Mouse (Mus musculus) midbrain, embryonic 14.5 days (tissue): Measurements from ENCODE around the gene Ogg1. TPM values are rescaled to one million over a fixed set of nuclear protein-coding genes. Genes with fewer than 3 reads are reported as not detected.
A peak's percentile ranks its signal among the peaks of the same experiment; 100 is the strongest.

Experiments used
- ATAC-seq: fragments of 200-750 bp; cut with Nextera tagmentation; 2 replicates; pipeline ENCODE4 v1.8.0; 2017; ENCODE audit warnings: moderate number of reproducible peaks, moderate library complexity; ENCODE audit not compliant: low FRiP score, low TSS enrichment
- DNase-seq: peaks from one replicate; pipeline ENCODE4 v3.0.0-alpha.2; 2015
- H3K27ac ChIP-seq: fragments of 300-500 bp; sonication (generic); replicated peaks from 2 replicates; pipeline ENCODE4 v1.5.1; 2014; ENCODE audit warnings: mild to moderate bottlenecking, low read depth, low read length, moderate library complexity
- H3K27me3 ChIP-seq: fragments of 300-500 bp; sonication (generic); 2 replicates; pipeline ENCODE4 v1.6.1; 2014; ENCODE audit warnings: low read length, control low read depth, mixed read lengths; ENCODE audit not compliant: control insufficient read depth, insufficient read depth
- H3K36me3 ChIP-seq: fragments of 300-500 bp; sonication (generic); 2 replicates; pipeline ENCODE4 v1.6.1; 2014; ENCODE audit warnings: low read length, control low read depth; ENCODE audit not compliant: control insufficient read depth, insufficient read depth
- H3K4me1 ChIP-seq: fragments of 300-500 bp; sonication (generic); 2 replicates; pipeline ENCODE4 v1.6.1; 2014; ENCODE audit warnings: mild to moderate bottlenecking, antibody characterized with exemption, low read length, control low read depth; ENCODE audit not compliant: control insufficient read depth, insufficient read depth
- H3K4me2 ChIP-seq: fragments of 300-500 bp; sonication (generic); 2 replicates; pipeline ENCODE4 v1.6.1; 2014; ENCODE audit warnings: mild to moderate bottlenecking, low read length, moderate library complexity
- H3K4me3 ChIP-seq: fragments of 300-500 bp; sonication (generic); replicated peaks from 2 replicates; pipeline ENCODE4 v1.5.1; 2014; ENCODE audit warnings: low read depth, low read length
- H3K9ac ChIP-seq: fragments of 300-500 bp; sonication (generic); replicated peaks from 2 replicates; pipeline ENCODE4 v1.6.1; 2014; ENCODE audit warnings: mild to moderate bottlenecking, low read length, moderate library complexity
- H3K9me3 ChIP-seq: fragments of 300-500 bp; sonication (generic); 2 replicates; pipeline ENCODE4 v1.6.1; 2016; ENCODE audit warnings: low read length, control low read depth, mixed read lengths; ENCODE audit not compliant: control insufficient read depth
- WGBS: fragments of 180-500 bp; shearing (Covaris S2); extraction: QIAGEN DNeasy Blood & Tissue Kit; methylation state at CpG from one replicate; pipeline ENCODE4 v1.1.7; 2014; 5-methylcytosine and 5-hydroxymethylcytosine counted together
- polyA plus RNA-seq: library from polyadenylated mRNA; unstranded; fragments of >200 nt; fragmentation: Nextera tagmentation; extraction: Ambion mirVana; gene quantifications from 2 replicates; pipeline ENCODE4 v1.2.1, GENCODE M21; 2014

Ogg1 gene
- 9.2 and 9.8 TPM in 2 replicates for polyA plus RNA-seq

DNA sequence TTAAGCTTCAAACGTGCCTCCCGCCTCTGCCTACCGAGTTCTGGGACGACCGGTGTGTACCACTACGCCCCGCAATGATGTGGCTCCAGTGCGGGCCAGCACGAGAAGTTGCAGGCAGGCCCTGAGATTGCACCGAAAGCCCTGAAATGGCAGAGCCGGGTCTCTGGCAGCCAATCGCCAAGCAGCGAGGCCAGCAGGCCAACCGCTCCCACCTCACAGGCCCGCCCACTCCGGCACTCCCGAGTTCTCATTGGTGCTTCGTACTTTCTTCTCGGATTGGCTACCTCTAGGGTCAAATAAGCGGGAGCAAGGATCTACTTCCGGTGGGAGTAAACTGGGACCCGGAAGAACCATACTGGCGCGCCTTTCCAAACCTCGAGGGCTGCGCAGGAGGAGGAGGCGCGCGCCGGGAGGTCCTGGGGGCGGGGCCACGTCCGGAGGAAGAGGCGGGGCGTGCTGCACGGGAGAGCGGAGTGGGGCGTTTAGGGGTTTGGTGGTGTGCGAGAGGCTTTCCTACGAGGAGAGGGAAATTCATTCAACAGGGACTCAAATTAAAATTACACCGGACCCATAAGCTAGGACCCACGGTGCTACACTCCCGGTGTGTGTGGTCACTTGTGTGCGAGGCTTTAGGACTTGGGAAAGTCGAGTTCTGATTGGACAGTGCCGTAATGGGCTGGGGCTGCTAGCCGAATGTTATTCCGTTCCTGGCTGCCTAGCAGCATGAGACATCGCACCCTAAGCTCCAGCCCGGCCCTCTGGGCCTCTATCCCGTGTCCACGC lies at the start of gene Ogg1:
Ogg1 (plus strand) TSS at position 440 of the 783 bp plus-strand sequence.
- no peaks in the 10 kb centered on the region for H3K27me3 ChIP-seq
- H3K9me3 ChIP-seq, result no peaks in the 10 kb centered on the region
- peak within 1 kb of the TSS; percentile 87 for H3K27ac ChIP-seq
- H3K9ac ChIP-seq, result peak within 1 kb of the TSS; percentile 70
- peak within 1 kb of the TSS; percentile 91 for H3K4me2 ChIP-seq
- DNase-seq, result peak; percentile 97
- ATAC-seq, result peak; percentile 99
- H3K36me3 ChIP-seq, result peaks cover 38% of the 10 kb centered on the region
- peaks cover 13% of the 10 kb centered on the region for H3K4me1 ChIP-seq
- under 1% methylated on average over 52 of the region's 52 CpGs for WGBS
- H3K4me3 ChIP-seq, result peak within 1 kb of the TSS; percentile 55

DNA sequence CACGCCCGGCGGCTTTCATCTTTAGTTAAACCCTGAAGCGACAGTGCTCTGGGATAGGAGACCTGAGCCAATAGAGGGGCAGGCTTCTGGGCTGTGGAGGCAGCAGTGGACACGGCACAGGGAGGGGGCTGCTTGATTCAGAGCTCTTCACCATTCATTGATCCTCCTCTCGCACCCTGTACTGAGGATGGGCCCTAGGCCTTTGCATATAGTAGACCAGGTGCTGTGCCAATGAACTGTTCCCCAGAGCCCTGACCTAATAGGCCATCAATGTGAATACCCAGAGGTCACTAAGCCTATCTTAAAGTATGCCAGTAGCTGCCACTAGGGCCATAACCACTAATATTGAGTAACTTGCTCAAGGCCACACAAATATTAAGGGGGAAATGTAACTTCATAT lies 45.1 kb upstream of the Ogg1 start:
- Histone ChIP-seq H3K4me3 (no peak overlapping the region), H3K36me3 (peaks cover 28% of the 10 kb centered on the region; the same call in 1 of the 2 replicates), H3K27ac (no peak overlapping the region), H3K4me2 (peak overlapping the region; percentile 61), H3K9ac (no peak overlapping the region), H3K9me3 (no peaks in the 10 kb centered on the region), H3K4me1 (peaks cover 10% of the 10 kb centered on the region; the same call in 1 of the 2 replicates), H3K27me3 (peaks cover 31% of the 10 kb centered on the region)
- no peak for DNase-seq
- WGBS, result 60% methylated on average over 6 of the region's 6 CpGs
- no peak for ATAC-seq

DNA sequence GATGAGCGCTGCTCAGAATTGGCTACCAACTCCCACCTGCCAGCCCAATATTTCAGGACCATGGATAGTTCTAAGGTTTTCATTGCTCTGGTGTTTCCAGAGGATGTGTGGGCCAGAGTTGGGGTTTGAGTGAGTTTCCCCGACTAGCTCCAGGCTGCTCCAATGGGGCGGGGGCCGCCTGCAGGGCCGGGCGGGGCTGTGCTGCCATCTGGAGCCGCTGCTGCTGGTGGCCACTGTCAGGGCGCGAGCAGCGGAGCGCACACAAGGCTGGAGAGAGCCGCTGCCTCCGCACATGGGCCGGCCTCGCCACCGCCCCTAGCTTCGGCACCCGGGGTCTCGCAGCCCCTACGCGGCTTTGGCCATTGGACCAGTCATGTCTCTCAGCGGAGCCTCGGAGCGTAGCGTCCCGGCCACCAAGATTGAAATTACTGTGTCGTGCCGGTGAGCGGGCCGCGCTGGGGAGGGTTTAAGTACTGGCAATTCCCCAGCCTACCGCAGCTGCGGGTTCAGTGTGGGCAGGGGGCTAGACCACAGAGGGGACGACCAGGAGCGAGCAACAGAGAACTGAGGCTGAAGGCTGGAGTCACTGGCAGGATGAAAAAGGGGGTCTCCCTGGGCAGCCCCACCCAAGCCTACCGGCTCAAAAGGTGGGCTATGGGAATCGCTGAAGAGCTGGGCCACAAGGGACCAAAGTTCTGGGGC lies 44.5 kb upstream of the Ogg1 start, which contains the start of gene Cpne9:
Cpne9 (plus strand) TSS at position 207 of the 702 bp plus-strand sequence.
- WGBS, result under 1% methylated on average over 37 of the region's 37 CpGs
- H3K9me3 ChIP-seq, result no peaks in the 10 kb centered on the region
- DNase-seq (peak; percentile 61), ATAC-seq (peak; percentile 34; the same call in 1 of the 2 replicates)
- peaks cover 31% of the 10 kb centered on the region for H3K27me3 ChIP-seq
- peaks cover 25% of the 10 kb centered on the region; the same call in 1 of the 2 replicates for H3K36me3 ChIP-seq
- H3K4me2 ChIP-seq, result peak within 1 kb of the TSS; percentile 61
- peak within 1 kb of the TSS; percentile 34 for H3K4me3 ChIP-seq
- H3K27ac ChIP-seq, result no peak within 1 kb of the TSS
- peaks cover 10% of the 10 kb centered on the region; the same call in 1 of the 2 replicates for H3K4me1 ChIP-seq
- peak within 1 kb of the TSS; percentile 46 for H3K9ac ChIP-seq

DNA sequence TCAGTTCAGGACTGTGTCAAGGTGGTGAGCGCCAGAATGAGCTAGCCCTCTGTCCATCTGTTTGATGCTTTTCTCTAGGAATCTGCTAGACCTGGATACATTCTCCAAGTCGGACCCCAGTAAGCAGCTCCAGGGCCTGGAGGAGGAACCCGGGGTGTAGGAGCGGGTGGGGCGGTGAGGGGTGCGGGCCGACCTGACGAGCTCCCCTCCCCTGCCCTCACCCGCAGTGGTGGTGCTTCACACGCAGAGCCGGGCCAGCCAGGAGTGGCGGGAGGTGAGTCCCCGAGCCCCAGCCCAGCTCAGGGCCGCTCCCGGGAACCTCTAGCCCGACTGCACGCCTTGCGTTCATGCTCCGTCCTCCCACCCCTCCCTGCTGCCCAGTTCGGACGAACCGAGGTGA lies 43.8 kb upstream of the Ogg1 start:
- H3K36me3 ChIP-seq, result peaks cover 20% of the 10 kb centered on the region; the same call in 1 of the 2 replicates
- peak overlapping the region; percentile 37; the same call in 1 of the 2 replicates for H3K9ac ChIP-seq
- peak; percentile 20; the same call in 1 of the 2 replicates for ATAC-seq
- no peak overlapping the region for H3K27ac ChIP-seq
- peak; percentile 16 for DNase-seq
- peaks cover 31% of the 10 kb centered on the region for H3K27me3 ChIP-seq
- peaks cover 10% of the 10 kb centered on the region; the same call in 1 of the 2 replicates for H3K4me1 ChIP-seq
- WGBS, result 2% methylated on average over 19 of the region's 22 CpGs
- H3K9me3 ChIP-seq, result no peaks in the 10 kb centered on the region
- H3K4me3 ChIP-seq, result peak overlapping the region; percentile 34
- peak overlapping the region; percentile 61 for H3K4me2 ChIP-seq

DNA sequence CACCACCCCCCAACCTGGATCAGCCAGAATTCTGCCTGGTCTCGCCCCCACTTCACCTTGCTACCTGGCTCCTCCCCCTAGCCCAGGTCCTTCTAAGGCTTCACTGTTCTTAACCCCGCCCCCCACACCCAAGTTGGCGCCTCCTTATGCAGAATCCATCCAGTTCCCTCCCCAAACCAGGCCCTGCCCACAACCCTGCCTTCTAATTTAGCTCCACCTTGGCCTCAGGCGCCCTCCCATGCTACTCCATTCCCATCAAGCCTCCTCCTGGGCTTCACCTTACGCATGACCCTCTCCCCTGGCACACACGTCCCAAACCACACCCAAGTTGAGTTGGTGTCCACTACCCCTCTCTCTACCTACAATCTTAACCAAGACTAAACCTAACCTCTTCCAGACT lies 43.3 kb upstream of the Ogg1 start:
- H3K27ac ChIP-seq, result no peak overlapping the region
- H3K9ac ChIP-seq, result no peak overlapping the region
- H3K9me3 ChIP-seq, result no peaks in the 10 kb centered on the region
- no peak overlapping the region for H3K4me3 ChIP-seq
- DNase-seq (no peak), ATAC-seq (no peak)
- H3K4me1 ChIP-seq, result peaks cover 10% of the 10 kb centered on the region; the same call in 1 of the 2 replicates
- H3K4me2 ChIP-seq, result no peak overlapping the region; the same call in 1 of the 2 replicates
- 8% methylated on average over 6 of the region's 6 CpGs for WGBS
- peaks cover 14% of the 10 kb centered on the region; the same call in 1 of the 2 replicates for H3K36me3 ChIP-seq
- H3K27me3 ChIP-seq, result peaks cover 31% of the 10 kb centered on the region

DNA sequence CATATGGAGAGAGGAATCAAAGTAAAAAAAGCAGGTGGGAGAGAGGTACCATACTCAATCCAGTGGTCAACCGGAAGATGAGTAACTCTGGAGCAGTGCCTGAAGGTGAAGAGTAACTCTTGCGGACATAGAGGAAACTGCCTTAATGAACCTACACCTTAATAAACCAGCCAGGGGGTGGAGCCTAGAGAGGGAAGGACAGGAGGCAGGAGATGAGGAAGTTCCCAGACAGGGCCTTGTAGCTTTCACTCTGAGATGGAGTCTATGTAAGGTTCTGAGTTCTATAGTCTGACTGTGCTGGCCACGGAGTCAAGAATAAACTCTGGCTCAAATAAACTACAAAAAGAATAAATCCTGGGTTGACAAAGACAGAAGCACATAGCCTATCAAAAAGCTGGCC lies 41.8 kb upstream of the Ogg1 start:
- Histone ChIP-seq H3K9ac (no peak overlapping the region), H3K4me2 (no peak overlapping the region), H3K36me3 (0 out of 2 replicates have a peak, but pooled peaks cover 7% of the 10 kb centered on the region), H3K4me3 (no peak overlapping the region), H3K27me3 (peaks cover 31% of the 10 kb centered on the region), H3K4me1 (peaks cover 10% of the 10 kb centered on the region; the same call in 1 of the 2 replicates), H3K9me3 (no peaks in the 10 kb centered on the region), H3K27ac (no peak overlapping the region)
- WGBS, result 78% methylated on average over 3 of the region's 3 CpGs
- ATAC-seq, result no peak
- DNase-seq, result no peak

DNA sequence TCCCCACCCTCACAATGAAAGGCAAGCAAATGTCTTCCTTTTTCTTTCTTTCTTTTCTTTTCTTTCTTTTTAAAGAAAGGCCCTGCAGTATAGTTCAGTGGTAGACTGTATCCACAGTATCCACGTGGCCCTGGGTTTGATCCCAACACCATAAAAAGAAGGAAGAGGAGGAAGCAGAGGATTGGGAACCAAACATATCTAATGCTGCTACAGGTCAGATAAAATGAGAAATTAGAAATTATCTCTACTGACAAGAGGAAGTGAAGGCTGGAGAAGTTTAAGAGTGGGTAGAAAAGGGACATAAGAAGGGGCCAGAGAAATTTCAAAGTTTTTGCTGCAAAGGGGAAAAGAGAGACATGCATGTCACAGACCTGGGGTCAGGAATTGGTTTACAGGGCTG lies 40.5 kb upstream of the Ogg1 start:
- no peak for DNase-seq
- Histone ChIP-seq H3K9ac (no peak overlapping the region), H3K9me3 (no peaks in the 10 kb centered on the region), H3K4me2 (no peak overlapping the region), H3K4me3 (no peak overlapping the region), H3K27ac (no peak overlapping the region), H3K36me3 (no peaks in the 10 kb centered on the region), H3K27me3 (peaks cover 31% of the 10 kb centered on the region), H3K4me1 (peaks cover 10% of the 10 kb centered on the region; the same call in 1 of the 2 replicates)
- no peak for ATAC-seq
- WGBS, result 63% methylated on average over 1 of the region's 1 CpGs

DNA sequence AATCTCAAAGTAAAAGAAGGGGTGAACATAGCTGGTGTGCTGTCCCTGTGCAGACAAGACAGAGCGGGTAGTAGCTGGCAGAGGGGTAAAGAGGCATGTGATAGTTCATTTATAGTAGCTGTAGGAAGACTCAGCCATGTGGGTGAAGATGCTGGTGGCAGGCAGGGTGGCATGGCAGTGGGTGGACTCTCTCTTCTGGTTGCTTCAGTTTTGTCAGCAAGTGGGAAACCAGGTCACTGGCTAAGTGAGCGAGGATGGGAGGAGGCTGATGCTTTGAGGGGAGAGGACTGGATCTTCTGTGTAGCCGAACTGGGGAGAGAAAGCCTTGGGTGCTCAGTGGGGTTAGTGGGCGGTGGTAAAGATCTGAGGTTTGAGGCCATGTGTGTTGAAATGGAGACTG lies 39.5 kb upstream of the Ogg1 start:
- DNase-seq (no peak), ATAC-seq (no peak)
- H3K4me3 ChIP-seq, result no peak overlapping the region
- H3K27me3 ChIP-seq, result peaks cover 24% of the 10 kb centered on the region
- WGBS, result 66% methylated on average over 4 of the region's 4 CpGs
- no peaks in the 10 kb centered on the region for H3K9me3 ChIP-seq
- H3K9ac ChIP-seq, result no peak overlapping the region
- no peak overlapping the region for H3K4me2 ChIP-seq
- peaks cover 8% of the 10 kb centered on the region; the same call in 1 of the 2 replicates for H3K4me1 ChIP-seq
- no peak overlapping the region for H3K27ac ChIP-seq
- no peaks in the 10 kb centered on the region for H3K36me3 ChIP-seq
